Mouse (Mus musculus) liver, embryonic 14.5 days (tissue): ENCODE measurements around the gene Nanos3.

Source experiments
- CTCF ChIP-seq: IDR thresholded peaks from 2 replicates; pipeline ENCODE4 v1.5.1; 2016; ENCODE audit warnings: antibody characterized with exemption, low read depth, control low read depth
- EP300 ChIP-seq: IDR thresholded peaks from 2 replicates; pipeline ENCODE4 v1.6.1; 2016; ENCODE audit warnings: antibody characterized with exemption, low read depth

DNA sequence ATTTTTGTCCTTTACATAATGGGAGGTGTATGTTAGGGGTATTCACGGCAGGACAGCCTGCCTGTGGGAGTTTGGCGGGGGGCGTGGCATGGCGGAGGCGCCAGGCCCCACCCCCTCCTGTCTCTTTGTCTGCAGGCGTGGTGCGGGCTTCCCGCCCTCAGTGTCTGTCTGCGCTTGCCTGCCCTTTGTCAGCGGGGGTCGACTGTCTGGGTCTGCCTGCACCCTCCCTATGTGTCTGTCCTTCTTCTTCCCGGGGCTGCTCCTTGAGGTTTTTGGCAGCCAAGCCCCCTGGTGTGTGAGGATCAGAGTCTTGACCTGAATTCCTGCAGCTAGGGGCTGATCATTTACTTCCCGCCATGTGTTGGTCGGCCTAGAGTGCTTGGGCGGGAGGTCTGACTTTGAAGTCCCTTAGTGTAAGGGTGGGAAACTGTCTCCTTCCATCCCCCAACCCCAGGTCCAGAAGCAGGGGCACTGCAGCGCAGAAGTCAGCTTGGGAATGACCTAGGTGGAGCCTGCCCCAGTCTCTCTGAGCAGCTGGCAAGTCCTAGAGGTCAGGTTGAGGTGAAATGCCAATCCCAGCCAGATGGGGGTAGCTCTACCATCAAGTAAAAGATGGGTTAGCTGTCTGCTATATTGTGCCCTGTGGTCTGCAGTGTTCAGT, 4.4 kb downstream of the Nanos3 start:
- 0 out of 2 replicates have a peak, but pooled peaks have one; percentile 6 for TF ChIP-seq CTCF
- TF ChIP-seq EP300, result no peak
